Mouse (Mus musculus) limb, embryonic 10.5 days (tissue): ENCODE data around the gene Foxred1. TPM values are rescaled to one million over a fixed set of nuclear protein-coding genes. Genes with fewer than 3 reads are reported as not detected.
A peak's percentile ranks its signal among the peaks of the same experiment; 100 is the strongest.

ENCODE experiments used
- DNase-seq: peaks from one replicate; pipeline ENCODE4 v3.0.0-alpha.2; 2017; ENCODE audit warnings: low spot score
- H3K27ac ChIP-seq: fragments of 300-500 bp; sonication (generic); 2 replicates; pipeline ENCODE4 v1.5.1; 2016; ENCODE audit warnings: mild to moderate bottlenecking
- H3K27me3 ChIP-seq: fragments of 300-500 bp; sonication (generic); 2 replicates; pipeline ENCODE4 v1.6.1; 2016; ENCODE audit warnings: low read depth, mild to moderate bottlenecking; ENCODE audit not compliant: poor library complexity, severe bottlenecking
- H3K36me3 ChIP-seq: fragments of 300-500 bp; sonication (generic); 2 replicates; pipeline ENCODE4 v1.6.1; 2016; ENCODE audit warnings: mild to moderate bottlenecking, moderate library complexity
- H3K4me1 ChIP-seq: fragments of 300-500 bp; sonication (generic); 2 replicates; pipeline ENCODE4 v1.6.1; 2016
- H3K4me3 ChIP-seq: fragments of 300-500 bp; sonication (generic); 2 replicates; pipeline ENCODE4 v1.5.1; 2016; ENCODE audit warnings: mild to moderate bottlenecking, moderate library complexity
- H3K9me3 ChIP-seq: fragments of 300-500 bp; sonication (generic); replicated peaks from 2 replicates; pipeline ENCODE4 v1.6.1; 2016; ENCODE audit warnings: mild to moderate bottlenecking
- WGBS: fragments of 180-500 bp; shearing (Covaris S2); methylation state at CpG from one replicate; pipeline ENCODE4 v1.1.7; 2016; 5-methylcytosine and 5-hydroxymethylcytosine counted together
- polyA plus RNA-seq: library from polyadenylated mRNA; unstranded; fragments of >200 nt; fragmentation: Nextera tagmentation; extraction: Ambion mirVana; gene quantifications from 2 replicates; pipeline ENCODE4 v1.2.1, GENCODE M21; 2016

The Foxred1 gene
- polyA plus RNA-seq = 56.7 and 57.1 TPM in 2 replicates

DNA sequence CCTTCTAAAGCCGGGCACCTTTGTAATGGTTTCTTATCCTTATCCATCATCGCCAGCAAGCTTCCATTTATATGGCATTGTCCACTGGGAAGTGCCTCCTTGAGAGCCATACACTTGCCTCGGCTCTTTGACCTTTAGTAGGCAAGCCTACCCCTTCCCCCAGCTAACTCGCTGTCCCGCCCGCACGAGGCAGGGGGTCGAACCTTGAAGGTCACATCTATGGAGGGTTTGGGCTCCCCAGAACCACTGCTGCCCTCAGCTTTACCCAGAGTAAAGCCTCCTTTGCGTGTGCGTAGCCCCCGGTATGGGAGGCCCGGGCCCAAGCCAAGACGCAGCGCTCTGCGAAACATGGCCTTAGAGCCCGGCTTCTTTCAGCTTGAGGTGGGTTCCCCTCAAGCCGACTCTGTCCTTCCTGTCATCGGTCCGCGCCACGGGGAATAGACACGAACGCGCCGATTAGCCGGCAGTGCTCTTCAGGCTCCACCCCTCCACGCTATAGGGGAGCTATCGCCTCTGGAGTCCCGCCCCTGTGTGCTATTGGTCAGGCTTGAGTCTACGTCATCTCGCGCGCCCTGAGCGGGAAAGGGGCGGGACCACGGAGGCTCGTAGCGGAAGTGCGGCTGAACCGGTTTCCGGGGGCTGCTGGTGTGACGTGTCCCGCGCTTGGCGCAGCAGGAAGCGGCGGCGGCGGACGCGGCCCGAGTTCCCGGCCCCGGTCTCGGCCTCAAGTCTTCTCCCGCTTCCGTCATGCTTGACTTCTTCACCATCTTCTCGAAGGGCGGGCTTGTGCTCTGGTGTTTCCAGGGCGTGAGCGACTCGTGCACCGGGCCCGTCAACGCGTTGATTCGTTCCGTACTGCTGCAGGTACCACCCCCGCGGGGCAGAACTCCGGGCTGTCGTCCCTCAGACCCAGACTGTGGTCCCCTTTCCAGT, at the start of gene Foxred1:
TSS of gene Foxred1 (minus strand) at position 514 of the 933 bp plus-strand sequence.
- peak within 1 kb of the TSS; percentile 88 for H3K27ac ChIP-seq
- under 1% methylated on average over 72 of the region's 72 CpGs for WGBS

GRCm38 (mm10) chr9:35257365-35257764, 46.5 kb upstream of the Foxred1 start:
- Histone ChIP-seq H3K4me1 (no peaks in the 10 kb centered on the region), H3K27ac (no peak overlapping the region), H3K36me3 (peaks cover 10% of the 10 kb centered on the region; the same call in 1 of the 2 replicates), H3K4me3 (no peak overlapping the region), H3K27me3 (no peaks in the 10 kb centered on the region), H3K9me3 (no peaks in the 10 kb centered on the region)
- no peak for DNase-seq
- 95% methylated on average over 7 of the region's 7 CpGs for WGBS

More for the DNA sequence above, at the start of gene Foxred1:
- no peaks in the 10 kb centered on the region for H3K9me3 ChIP-seq
- H3K4me3 ChIP-seq = peak within 1 kb of the TSS; percentile 82
- H3K36me3 ChIP-seq = peaks cover 72% of the 10 kb centered on the region
- DNase-seq = peak; percentile 99
- H3K4me1 ChIP-seq = peaks cover 17% of the 10 kb centered on the region
- no peaks in the 10 kb centered on the region for H3K27me3 ChIP-seq

DNA sequence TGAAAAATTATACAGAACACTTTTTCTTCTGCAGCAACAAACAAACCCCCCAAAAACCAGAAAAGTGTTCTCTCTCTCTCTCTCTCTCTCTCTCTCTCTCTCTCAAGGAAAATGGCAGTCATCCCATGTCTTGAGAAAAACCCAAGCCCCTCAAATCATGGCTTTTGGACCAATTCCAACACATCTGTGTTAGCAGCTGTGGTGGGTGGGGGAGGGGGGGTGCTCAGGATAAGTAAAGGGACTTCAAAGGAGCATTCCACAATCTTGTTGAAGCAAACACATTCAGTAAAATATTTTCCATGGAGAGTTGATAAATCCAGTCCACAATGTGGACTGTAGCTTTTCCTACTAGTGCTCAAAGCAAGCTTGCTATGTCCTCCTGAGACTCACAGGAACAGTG, 38.6 kb upstream of the Foxred1 start:
- H3K27ac ChIP-seq = no peak overlapping the region
- no peaks in the 10 kb centered on the region for H3K4me1 ChIP-seq

GRCm38 (mm10) chr9:35247405-35247804, 36.5 kb upstream of the Foxred1 start:
- H3K36me3 ChIP-seq = peaks cover 11% of the 10 kb centered on the region; the same call in 1 of the 2 replicates
- no peaks in the 10 kb centered on the region for H3K9me3 ChIP-seq
- H3K27me3 ChIP-seq = no peaks in the 10 kb centered on the region
- no peaks in the 10 kb centered on the region for H3K4me1 ChIP-seq
- no peak overlapping the region for H3K4me3 ChIP-seq
- 95% methylated on average over 2 of the region's 2 CpGs for WGBS
- no peak for DNase-seq
- H3K27ac ChIP-seq = no peak overlapping the region

More for the DNA sequence above, 38.6 kb upstream of the Foxred1 start:
- Histone ChIP-seq H3K4me3 (no peak overlapping the region), H3K27me3 (no peaks in the 10 kb centered on the region), H3K36me3 (peaks cover 6% of the 10 kb centered on the region; the same call in 1 of the 2 replicates), H3K9me3 (no peaks in the 10 kb centered on the region)
- no peak for DNase-seq

- H3K9me3 ChIP-seq = no peaks in the 10 kb centered on the region
- WGBS = 83% methylated on average over 1 of the region's 1 CpGs
- peaks cover 13% of the 10 kb centered on the region; the same call in 1 of the 2 replicates for H3K36me3 ChIP-seq
- H3K4me1 ChIP-seq = no peaks in the 10 kb centered on the region
- no peak overlapping the region for H3K27ac ChIP-seq
- H3K27me3 ChIP-seq = no peaks in the 10 kb centered on the region
- no peak for DNase-seq
- H3K4me3 ChIP-seq = no peak overlapping the region
Measured at GRCm38 (mm10) chr9:35239734-35240133, 28.9 kb upstream of the Foxred1 start.

DNA sequence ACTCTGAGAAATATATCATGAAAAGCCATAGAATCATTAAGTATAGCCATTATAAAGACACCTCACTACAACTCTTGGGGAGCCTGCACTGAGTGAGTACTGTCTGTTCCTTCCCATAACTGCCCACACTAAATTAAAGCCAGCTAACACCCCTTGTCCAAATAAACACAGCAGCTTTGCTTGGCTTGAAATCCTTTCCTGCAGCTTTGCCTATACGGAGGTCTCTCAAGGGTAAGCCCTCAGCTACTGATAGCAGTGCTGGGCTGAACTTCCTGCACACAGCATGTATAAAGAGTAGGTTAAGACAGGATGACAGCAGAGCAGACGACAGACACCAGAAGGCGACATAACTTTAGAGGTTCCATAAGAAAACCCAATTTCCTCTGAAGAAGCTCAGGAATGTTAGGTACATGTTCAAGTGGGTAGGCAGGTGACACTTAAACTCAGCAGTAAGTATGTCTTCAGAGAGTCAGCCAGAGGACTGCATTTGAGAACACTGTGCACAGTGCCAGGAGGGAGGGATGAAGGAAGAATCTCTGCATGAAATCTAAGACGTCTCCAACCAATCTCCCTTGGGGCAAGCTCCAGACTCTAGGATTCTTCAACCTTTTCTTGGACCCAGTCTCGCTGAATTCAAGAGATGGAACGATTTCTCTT, 28.2 kb upstream of the Foxred1 start:
- no peaks in the 10 kb centered on the region for H3K27me3 ChIP-seq
- DNase-seq = no peak
- WGBS = 78% methylated on average over 6 of the region's 6 CpGs
- no peaks in the 10 kb centered on the region for H3K4me1 ChIP-seq
- H3K4me3 ChIP-seq = no peak overlapping the region
- H3K27ac ChIP-seq = no peak overlapping the region
- peaks cover 18% of the 10 kb centered on the region for H3K36me3 ChIP-seq
- H3K9me3 ChIP-seq = no peaks in the 10 kb centered on the region

DNA sequence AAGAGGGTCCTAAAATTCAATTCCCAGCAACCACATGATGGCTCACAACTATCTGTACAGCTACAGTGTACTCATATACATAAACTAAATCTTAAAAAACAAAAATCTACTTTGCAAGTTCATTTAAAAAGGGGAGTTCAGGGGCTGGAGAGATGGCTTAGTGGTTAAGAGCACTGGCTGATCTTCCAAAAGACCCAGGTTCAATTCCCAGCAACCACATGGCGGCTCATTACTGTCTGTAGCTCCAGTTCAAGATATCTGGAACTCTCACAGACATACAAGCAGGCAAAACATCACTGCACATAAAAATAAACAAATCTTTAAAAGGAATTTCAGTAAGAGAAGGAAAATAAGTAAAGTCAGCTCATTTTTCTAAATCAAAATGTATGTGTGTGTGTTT, 27.5 kb upstream of the Foxred1 start:
- Histone ChIP-seq H3K36me3 (peaks cover 22% of the 10 kb centered on the region), H3K4me1 (no peaks in the 10 kb centered on the region), H3K4me3 (no peak overlapping the region), H3K27me3 (no peaks in the 10 kb centered on the region), H3K9me3 (no peaks in the 10 kb centered on the region), H3K27ac (no peak overlapping the region)
- WGBS = 97% methylated on average over 1 of the region's 1 CpGs
- no peak for DNase-seq

DNA sequence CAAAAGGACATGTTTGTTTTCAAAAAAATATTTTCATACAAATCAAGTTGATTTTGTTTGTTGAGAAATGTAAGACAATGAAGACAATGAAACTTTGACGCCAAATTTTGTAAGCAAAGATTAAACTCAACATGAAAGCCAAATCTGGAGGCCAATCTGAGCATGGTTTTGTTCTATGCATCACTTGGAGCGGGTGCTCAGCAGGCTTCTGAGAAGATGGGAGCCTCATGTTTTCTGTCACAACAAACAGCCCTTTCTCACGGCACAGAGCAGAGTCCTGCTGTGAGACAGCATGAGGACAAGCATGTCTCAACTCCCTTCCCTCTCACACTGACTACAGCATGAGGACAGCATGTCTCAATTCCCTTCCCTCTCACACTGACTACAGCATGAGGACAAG, 25.1 kb upstream of the Foxred1 start:
- no peak for DNase-seq
- H3K4me3 ChIP-seq = no peak overlapping the region
- H3K4me1 ChIP-seq = no peaks in the 10 kb centered on the region
- H3K36me3 ChIP-seq = peaks cover 39% of the 10 kb centered on the region
- no peaks in the 10 kb centered on the region for H3K9me3 ChIP-seq
- H3K27me3 ChIP-seq = no peaks in the 10 kb centered on the region
- no peak overlapping the region for H3K27ac ChIP-seq
- WGBS = 64% methylated on average over 3 of the region's 3 CpGs

GRCm38 (mm10) chr9:35228671-35229070, 17.8 kb upstream of the Foxred1 start:
- WGBS = 91% methylated on average over 3 of the region's 3 CpGs
- Histone ChIP-seq H3K27me3 (no peaks in the 10 kb centered on the region), H3K36me3 (peaks cover 51% of the 10 kb centered on the region)

DNA sequence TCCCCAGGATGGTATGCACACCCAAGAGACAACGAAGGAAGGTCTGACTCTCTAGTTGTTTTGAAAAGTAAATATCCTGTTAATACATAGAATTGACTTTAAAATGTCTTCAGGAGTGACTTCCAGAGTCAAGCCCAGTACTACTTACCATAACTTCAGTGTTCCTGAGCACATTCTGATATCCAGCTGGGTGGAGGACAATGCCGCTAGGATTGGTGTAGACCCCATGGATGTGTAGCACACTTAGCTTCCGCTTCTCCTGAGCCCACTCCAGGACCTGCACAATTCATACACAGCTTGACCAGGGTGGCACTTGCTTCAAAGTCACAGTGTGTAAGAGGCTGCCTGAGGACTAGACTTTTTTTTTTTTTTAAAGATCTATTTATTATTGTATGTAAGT, 12.6 kb upstream of the Foxred1 start:
- DNase-seq = no peak
- WGBS = 98% methylated on average over 3 of the region's 3 CpGs
- Histone ChIP-seq H3K36me3 (peaks cover 80% of the 10 kb centered on the region), H3K9me3 (no peaks in the 10 kb centered on the region), H3K27ac (no peak overlapping the region), H3K4me1 (no peaks in the 10 kb centered on the region), H3K4me3 (no peak overlapping the region), H3K27me3 (no peaks in the 10 kb centered on the region)

More at GRCm38 (mm10) chr9:35228671-35229070, 17.8 kb upstream of the Foxred1 start:
- Histone ChIP-seq H3K9me3 (no peaks in the 10 kb centered on the region), H3K4me1 (no peaks in the 10 kb centered on the region), H3K4me3 (no peak overlapping the region), H3K27ac (no peak overlapping the region)
- no peak for DNase-seq

DNA sequence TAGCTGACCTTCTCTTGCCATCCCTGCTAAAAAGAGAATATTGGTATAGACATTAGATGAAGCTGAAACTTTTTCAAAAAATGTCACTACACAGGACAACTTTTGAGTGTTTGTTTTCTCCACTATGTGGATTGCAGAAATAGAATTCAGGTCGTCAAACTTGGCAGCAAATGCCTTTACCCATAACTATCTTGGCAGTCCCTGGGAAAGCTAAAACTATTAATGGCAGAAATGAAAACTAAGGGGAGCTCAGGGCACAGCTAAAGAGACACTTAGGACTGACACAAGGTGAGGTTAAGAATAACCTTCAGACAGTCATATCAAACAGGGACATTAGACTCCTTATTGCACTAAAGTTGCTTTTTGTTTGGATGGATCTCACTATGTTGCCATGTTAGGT, 7.1 kb upstream of the Foxred1 start:
- H3K27me3 ChIP-seq = no peaks in the 10 kb centered on the region
- DNase-seq = no peak
- WGBS = 91% methylated on average over 1 of the region's 1 CpGs
- no peaks in the 10 kb centered on the region for H3K4me1 ChIP-seq
- no peak overlapping the region for H3K27ac ChIP-seq
- no peak overlapping the region for H3K4me3 ChIP-seq
- H3K36me3 ChIP-seq = peaks cover 98% of the 10 kb centered on the region
- H3K9me3 ChIP-seq = no peaks in the 10 kb centered on the region

DNA sequence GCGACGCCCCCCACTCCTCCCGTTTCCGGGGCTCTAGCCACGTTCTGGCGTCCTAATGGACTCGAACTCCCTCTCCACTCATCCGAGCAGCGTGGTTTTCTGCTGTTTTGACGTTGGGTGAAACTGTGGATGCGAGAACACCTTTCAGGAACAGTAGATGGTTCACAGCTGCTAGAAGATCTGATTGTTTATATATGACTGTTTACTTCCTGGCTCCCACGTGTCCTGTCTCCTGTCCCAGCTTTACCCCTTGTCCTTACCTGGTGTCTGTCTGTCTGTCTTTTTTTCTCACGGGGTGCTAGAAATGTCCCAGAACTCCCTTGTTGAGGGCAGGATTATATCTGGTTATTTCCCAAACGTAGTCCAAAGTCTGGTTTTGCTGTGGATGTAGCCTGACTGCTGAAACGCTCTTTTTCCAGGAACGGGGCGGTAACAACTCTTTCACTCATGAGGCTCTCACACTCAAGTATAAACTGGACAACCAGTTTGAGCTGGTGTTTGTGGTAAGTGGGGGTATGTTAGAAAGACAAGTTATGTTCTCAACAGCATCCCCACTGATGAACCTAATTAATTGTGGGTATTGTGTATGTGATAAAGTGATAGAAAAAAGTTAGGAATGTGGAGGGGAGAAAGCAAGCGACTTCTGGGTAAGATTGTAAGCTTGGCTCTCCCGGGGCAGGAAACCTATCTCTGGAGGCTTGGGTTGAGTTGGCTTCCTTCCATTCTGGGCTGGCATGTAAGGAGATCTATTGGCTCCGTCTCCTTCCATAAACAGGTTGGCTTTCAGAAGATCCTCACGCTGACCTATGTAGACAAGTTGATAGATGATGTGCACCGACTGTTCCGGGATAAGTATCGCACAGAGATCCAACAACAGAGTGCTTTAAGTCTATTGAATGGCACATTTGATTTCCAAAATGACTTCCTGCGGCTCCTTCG, 987 bp upstream of the Foxred1 start:
- Histone ChIP-seq H3K36me3 (peaks cover 72% of the 10 kb centered on the region), H3K4me3 (peak overlapping the region; percentile 82), H3K27ac (peak overlapping the region; percentile 88), H3K4me1 (peaks cover 17% of the 10 kb centered on the region), H3K27me3 (no peaks in the 10 kb centered on the region), H3K9me3 (no peaks in the 10 kb centered on the region)
- no peak for DNase-seq
- 38% methylated on average over 26 of the region's 26 CpGs for WGBS
